Mouse (Mus musculus) bone marrow macrophage, adult 2 months (primary cell): Measurements from ENCODE around the gene Nav2.

Experiments used
- CTCF ChIP-seq: IDR thresholded peaks from 2 replicates; pipeline ENCODE4 v1.5.1; 2012; ENCODE audit warnings: low read depth, mild to moderate bottlenecking, low read length, moderate library complexity
- POLR2A ChIP-seq: IDR thresholded peaks from 2 replicates; pipeline ENCODE4 v1.6.1; 2012; ENCODE audit warnings: mild to moderate bottlenecking, low read depth, low read length, borderline replicate concordance

DNA sequence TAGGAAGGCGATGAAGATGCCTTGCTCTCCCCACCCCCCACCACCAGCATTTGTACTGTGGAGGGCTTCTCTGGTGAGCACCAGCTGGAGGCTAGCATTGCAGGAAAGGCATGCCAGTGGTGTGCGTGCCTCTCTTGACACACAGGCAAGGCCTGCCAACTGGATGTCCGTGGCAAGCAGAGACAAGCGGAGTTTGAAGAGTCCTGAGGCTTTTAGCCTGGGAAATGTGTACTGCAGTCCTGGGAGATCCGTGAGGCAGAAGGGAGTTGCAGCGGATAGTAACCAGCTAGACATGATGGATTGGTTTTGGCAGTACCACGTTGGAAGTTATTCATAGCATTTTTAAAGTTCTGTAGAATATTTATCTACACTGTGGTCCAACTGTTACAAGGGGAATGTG, 405.4 kb downstream of the Nav2 start:
- TF ChIP-seq CTCF (no peak), POLR2A (no peak)
